Comparison of ENCODE assay signal across 8 mouse cellular contexts in genomic region chr9:121276745-121277117, GRCm38 (mm10). TPM values are rescaled to one million over a fixed set of nuclear protein-coding genes. Genes with fewer than 3 reads are reported as not detected.
DNase-seq lines count a peak whose midpoint lies in the region; ATAC-seq and TF ChIP-seq lines count a peak whose summit lies in the region.

No protein-coding gene starts in this region.

- no peak for TF ChIP-seq POLR2A in myocyte (IDR thresholded peaks at IDR 0.05; ENCODE audit: insufficient read length, low read depth)

- 15% methylated on average over 15 of the region's 15 CpGs for WGBS in embryonic facial prominence, embryonic 11.5 days
- 13% methylated on average over 15 of the region's 15 CpGs for WGBS in hindbrain, postnatal 0 days

- peak overlapping the region; percentile 61 for H3K9ac ChIP-seq in embryonic facial prominence, embryonic 11.5 days (replicated peaks; ENCODE audit: low read length)
- H3K9ac ChIP-seq in hindbrain, postnatal 0 days (replicated peaks; ENCODE audit: low read length): peak overlapping the region; percentile 53

- ATAC-seq in embryonic facial prominence, embryonic 11.5 days (replicated peaks; ENCODE audit: insufficient number of reproducible peaks, low FRiP score, low TSS enrichment, low read depth): no peak
- ATAC-seq in hindbrain, postnatal 0 days: no peak
- no peak for ATAC-seq in inflammation-experienced regulatory T-cells, adult 6 months

- TF ChIP-seq CTCF in layer of hippocampus, adult 2 months (conservative IDR thresholded peaks at IDR 0.05): no peak
- no peak for TF ChIP-seq CTCF in hindbrain, postnatal 0 days (IDR thresholded peaks at IDR 0.05; ENCODE audit: low read depth)

- no peaks in the 10 kb centered on the region for H3K4me1 ChIP-seq in embryonic facial prominence, embryonic 11.5 days (ENCODE audit: control insufficient read depth, insufficient read depth, low read length)
- 0 out of 2 replicates have a peak, but pooled peaks cover 2% of the 10 kb centered on the region for H3K4me1 ChIP-seq in hindbrain, postnatal 0 days (ENCODE audit: insufficient read depth, low read length)

- H3K27ac ChIP-seq in layer of hippocampus, adult 2 months: peak overlapping the region; percentile 93
- H3K27ac ChIP-seq in embryonic facial prominence, embryonic 11.5 days (replicated peaks; ENCODE audit: low read depth, low read length): no peak overlapping the region
- H3K27ac ChIP-seq in hindbrain, postnatal 0 days: peak overlapping the region; percentile 75; the same call in 1 of the 2 replicates

- DNase-seq in layer of hippocampus, adult 2 months (ENCODE audit: low spot score in 2 of 2): no peak
- DNase-seq in layer of hippocampus, postnatal 25 days (ENCODE audit: extremely low spot score in 1 of 2, low spot score in 1 of 2): no peak
- no peak for DNase-seq in embryonic facial prominence, embryonic 11.5 days (ENCODE audit: low spot score)
- no peak for DNase-seq in hindbrain, postnatal 0 days (ENCODE audit: low spot score)
- no peak for DNase-seq in frontal cortex, adult 2 months (ENCODE audit: extremely low spot score in 1 of 2, low spot score in 1 of 2)
- no peak for DNase-seq in cerebellum, postnatal 36 days

- peak overlapping the region; percentile 78 for H3K4me2 ChIP-seq in embryonic facial prominence, embryonic 11.5 days (ENCODE audit: low read depth, low read length)
- peak overlapping the region; percentile 70 for H3K4me2 ChIP-seq in hindbrain, postnatal 0 days (ENCODE audit: low read depth, low read length)
- H3K4me2 ChIP-seq in myocyte (ENCODE audit: low read depth): peak overlapping the region; percentile 73

- H3ac ChIP-seq in myocyte (ENCODE audit: control insufficient read depth, insufficient read length): peak overlapping the region; percentile 17

- no peaks in the 10 kb centered on the region for H3K27me3 ChIP-seq in embryonic facial prominence, embryonic 11.5 days (ENCODE audit: control insufficient read depth, insufficient read depth, low read length)
- H3K27me3 ChIP-seq in hindbrain, postnatal 0 days (ENCODE audit: insufficient read depth, low read length): no peaks in the 10 kb centered on the region
- H3K27me3 ChIP-seq in myocyte (ENCODE audit: control insufficient read depth, insufficient read depth, insufficient read length): no peaks in the 10 kb centered on the region

- H3K36me3 ChIP-seq in embryonic facial prominence, embryonic 11.5 days (replicated peaks; ENCODE audit: control insufficient read depth, insufficient read depth, low read depth, low read length): no peaks in the 10 kb centered on the region
- no peaks in the 10 kb centered on the region for H3K36me3 ChIP-seq in hindbrain, postnatal 0 days (ENCODE audit: insufficient read depth, low read length)
- H3K36me3 ChIP-seq in myocyte (ENCODE audit: control insufficient read depth, insufficient read depth): no peaks in the 10 kb centered on the region

- peak overlapping the region; percentile 93 for H3K4me3 ChIP-seq in layer of hippocampus, adult 2 months
- H3K4me3 ChIP-seq in embryonic facial prominence, embryonic 11.5 days (ENCODE audit: low read depth, low read length): peak overlapping the region; percentile 63
- peak overlapping the region; percentile 69 for H3K4me3 ChIP-seq in hindbrain, postnatal 0 days (ENCODE audit: low read length)
- peak overlapping the region; percentile 41 for H3K4me3 ChIP-seq in myocyte

- no peaks in the 10 kb centered on the region for H3K9me3 ChIP-seq in embryonic facial prominence, embryonic 11.5 days (replicated peaks; ENCODE audit: control insufficient read depth, low read length)
- no peaks in the 10 kb centered on the region for H3K9me3 ChIP-seq in hindbrain, postnatal 0 days (ENCODE audit: low read length)

- no peaks in the 10 kb centered on the region for H3K79me2 ChIP-seq in myocyte (ENCODE audit: control insufficient read depth, insufficient read depth)

TF ChIP-seq in myocyte, 11 proteins besides CTCF, POLR2A, EP300 and RAD21:
- TF ChIP-seq TCF12 (IDR thresholded peaks at IDR 0.05; ENCODE audit: insufficient read depth, poor library complexity, severe bottlenecking) (no peak), MYOD1 (IDR thresholded peaks at IDR 0.05; ENCODE audit: control insufficient read depth in 1 of 3, insufficient read length in 2 of 3, low read depth in 2 of 3) (no peak), REST (IDR thresholded peaks at IDR 0.05; ENCODE audit: insufficient read depth, insufficient read length) (no peak), E2F4 (IDR thresholded peaks at IDR 0.05; ENCODE audit: insufficient read depth) (no peak), MYOG (IDR thresholded peaks at IDR 0.05; ENCODE audit: control insufficient read depth in 1 of 3, insufficient read depth in 1 of 3, insufficient read length in 2 of 3, low read depth in 2 of 3) (no peak), POLR2AphosphoS2 (IDR thresholded peaks at IDR 0.05; ENCODE audit: insufficient read length, low read depth) (no peak), USF1 (IDR thresholded peaks at IDR 0.05; ENCODE audit: low read depth) (no peak), SRF (IDR thresholded peaks at IDR 0.05; ENCODE audit: control insufficient read depth, insufficient read length, low read depth) (no peak), MAX (IDR thresholded peaks at IDR 0.05; ENCODE audit: low read depth) (no peak), TCF3 (IDR thresholded peaks at IDR 0.05; ENCODE audit: insufficient read length, low read depth) (no peak), CEBPB (IDR thresholded peaks at IDR 0.05; ENCODE audit: insufficient read depth, poor library complexity, severe bottlenecking) (no peak)

RNA-seq across cellular contexts. Expression of gene Ulk4, which starts 0.3 kb away (rescaled TPM):
- total RNA-seq in layer of hippocampus, adult 2 months (2021): 1 to 10 TPM; 9.5 to 9.9 TPM
- total RNA-seq in layer of hippocampus, postnatal 25 days (2021): 1 to 10 TPM; 7.4 to 8.6 TPM
- polyA plus RNA-seq in embryonic facial prominence, embryonic 11.5 days (2014; fragmentation: Nextera tagmentation; extraction: Ambion mirVana): 193 and 213 TPM in 2 replicates
- total RNA-seq in hindbrain, postnatal 0 days (2014; rRNA removed): 8.9 and 20.0 TPM in 2 replicates
- 76.3 and 80.8 TPM in 2 replicates for polyA plus RNA-seq in hindbrain, postnatal 0 days (2015; fragmentation: Nextera tagmentation; extraction: Ambion mirVana)
- 0.85 TPM for polyA plus RNA-seq in myocyte (2012; fragmentation: generic; extraction: Trizol)
- polyA plus RNA-seq in frontal cortex, adult 2 months (2012; rRNA removed): 5.9 and 6.2 TPM in 2 replicates
- polyA plus RNA-seq in inflammation-experienced regulatory T-cells, adult 6 months (2017; shearing (Covaris generic)): 1 to 10 TPM in 2 of 3 experiments, not detected in 1; 1.6 to 3.8 TPM

RNA-seq across cellular contexts. Expression of gene Trak1, which starts 20.6 kb away (rescaled TPM):
- total RNA-seq in layer of hippocampus, adult 2 months (2021): 100 to 1,000 TPM; 255 to 260 TPM
- 100 to 1,000 TPM; 223 to 246 TPM for total RNA-seq in layer of hippocampus, postnatal 25 days (2021)
- polyA plus RNA-seq in embryonic facial prominence, embryonic 11.5 days (2014; fragmentation: Nextera tagmentation; extraction: Ambion mirVana): 8.8 and 10.1 TPM in 2 replicates
- 129 and 170 TPM in 2 replicates for total RNA-seq in hindbrain, postnatal 0 days (2014; rRNA removed)
- polyA plus RNA-seq in hindbrain, postnatal 0 days (2015; fragmentation: Nextera tagmentation; extraction: Ambion mirVana): 55.7 and 57.8 TPM in 2 replicates
- 60.8 TPM for polyA plus RNA-seq in myocyte (2012; fragmentation: generic; extraction: Trizol)
- 136 and 139 TPM in 2 replicates for polyA plus RNA-seq in frontal cortex, adult 2 months (2012; rRNA removed)
- polyA plus RNA-seq in inflammation-experienced regulatory T-cells, adult 6 months (2017; shearing (Covaris generic)): 10 to 100 TPM in 2 of 3 experiments, 1 to 10 TPM in 1; 7.5 to 12.9 (median 11.8) TPM

Comparison
In these comparisons a context has a peak if more than half of its experiments do, and no peak if none do; other contexts are left out.
1. H3K4me3 ChIP-seq: peak in every context shown above with its lines; median percentile 93 in layer of hippocampus, adult 2 months; 69 in hindbrain, postnatal 0 days; 63 in embryonic facial prominence, embryonic 11.5 days; 41 in myocyte.
2. RNA of gene Ulk4, which starts 0.3 kb away (polyA plus RNA-seq): 193 to 213 TPM in embryonic facial prominence, embryonic 11.5 days and 76.3 to 80.8 TPM in hindbrain, postnatal 0 days; 5.9 to 6.2 TPM in frontal cortex, adult 2 months, 1.6 to 3.8 TPM in inflammation-experienced regulatory T-cells, adult 6 months and 0.85 TPM in myocyte (single experiment); every median in the first group is over 10 times any median in the second.
3. Peak in every context shown above with its lines, with median percentiles within 50 percentile points of each other: H3K4me2 ChIP-seq.